ENCODE assay signal across 8 mouse cellular contexts in the genomic region with DNA sequence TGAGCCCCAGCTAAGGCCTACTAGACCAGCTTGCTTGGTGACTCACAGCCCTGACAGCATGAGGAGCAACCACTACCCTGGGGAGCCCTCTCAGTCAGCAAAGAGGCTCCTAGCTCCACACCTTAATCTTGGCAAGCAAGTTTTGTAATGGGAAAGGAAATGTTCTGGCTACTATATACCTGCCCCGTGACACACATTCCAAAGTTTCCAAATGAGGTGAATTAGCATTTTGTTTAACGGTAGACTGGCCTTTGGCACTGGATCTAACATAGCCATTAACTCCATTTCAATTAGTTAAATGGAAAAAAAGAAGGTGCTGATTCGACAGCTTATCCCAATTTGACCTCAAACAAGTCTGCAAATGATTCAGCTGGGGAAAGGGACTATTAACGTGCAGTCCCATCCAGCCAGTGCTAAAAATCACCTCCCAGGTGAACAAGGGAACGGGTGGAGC. TPM values are rescaled to one million over a fixed set of nuclear protein-coding genes. Genes with fewer than 3 reads are reported as not detected.
DNase-seq lines count a peak whose midpoint lies in the region; ATAC-seq and TF ChIP-seq lines count a peak whose summit lies in the region.

No protein-coding gene starts in this region.

- no peaks in the 10 kb centered on the region for H3K9me3 ChIP-seq in heart, embryonic 15.5 days (replicated peaks)
- H3K9me3 ChIP-seq in embryonic facial prominence, embryonic 15.5 days (replicated peaks): no peaks in the 10 kb centered on the region
- no peaks in the 10 kb centered on the region for H3K9me3 ChIP-seq in midbrain, embryonic 14.5 days (ENCODE audit: control insufficient read depth, low read length)

- ATAC-seq in heart, embryonic 15.5 days (replicated peaks; ENCODE audit: insufficient number of reproducible peaks, insufficient read depth, low FRiP score, low read depth): no peak
- ATAC-seq in embryonic facial prominence, embryonic 15.5 days (ENCODE audit: insufficient number of reproducible peaks, low FRiP score, low TSS enrichment, low read depth): no peak
- no peak for ATAC-seq in midbrain, embryonic 14.5 days (ENCODE audit: low FRiP score, low TSS enrichment)
- no peak for ATAC-seq in frontal cortex, adult (ENCODE audit: low TSS enrichment)

- H3K27me3 ChIP-seq in heart, embryonic 15.5 days: no peaks in the 10 kb centered on the region
- H3K27me3 ChIP-seq in embryonic facial prominence, embryonic 15.5 days: no peaks in the 10 kb centered on the region
- no peaks in the 10 kb centered on the region for H3K27me3 ChIP-seq in kidney, adult 2 months (replicated peaks; ENCODE audit: control insufficient read depth, insufficient read depth, low read length)
- H3K27me3 ChIP-seq in midbrain, embryonic 14.5 days (ENCODE audit: control insufficient read depth, insufficient read depth, low read length): no peaks in the 10 kb centered on the region

- H3K4me1 ChIP-seq in heart, embryonic 15.5 days (replicated peaks): peaks cover 17% of the 10 kb centered on the region
- H3K4me1 ChIP-seq in embryonic facial prominence, embryonic 15.5 days: peaks cover 14% of the 10 kb centered on the region
- peaks cover 8% of the 10 kb centered on the region; the same call in 1 of the 2 replicates for H3K4me1 ChIP-seq in kidney, adult 2 months (ENCODE audit: control insufficient read depth, insufficient read depth, low read length)
- peaks cover 9% of the 10 kb centered on the region for H3K4me1 ChIP-seq in midbrain, embryonic 14.5 days (ENCODE audit: control insufficient read depth, insufficient read depth, low read length)

- no peak for DNase-seq in heart, postnatal 14 days
- peak; percentile 94 for DNase-seq in kidney, adult 2 months
- no peak for DNase-seq in midbrain, embryonic 14.5 days
- no peak for DNase-seq in spleen, postnatal 36 days (ENCODE audit: low spot score in 2 of 2)
- no peak for DNase-seq in left cerebral cortex, adult 9 months (ENCODE audit: low spot score in 2 of 2)

- H3K9ac ChIP-seq in heart, embryonic 15.5 days: no peak overlapping the region
- peak overlapping the region; percentile 7; the same call in 1 of the 2 replicates for H3K9ac ChIP-seq in embryonic facial prominence, embryonic 15.5 days
- no peak overlapping the region for H3K9ac ChIP-seq in midbrain, embryonic 14.5 days (replicated peaks; ENCODE audit: low read length)

- 0 out of 2 replicates have a peak overlapping the region, but pooled peaks have one; percentile 17 for H3K4me3 ChIP-seq in heart, embryonic 15.5 days
- peak overlapping the region; percentile 96 for H3K4me3 ChIP-seq in embryonic facial prominence, embryonic 15.5 days (replicated peaks)
- peak overlapping the region; percentile 34 for H3K4me3 ChIP-seq in kidney, adult 2 months (ENCODE audit: insufficient read depth, low read depth, low read length)
- H3K4me3 ChIP-seq in midbrain, embryonic 14.5 days (replicated peaks; ENCODE audit: low read depth, low read length): peak overlapping the region; percentile 88

- TF ChIP-seq CTCF in kidney, adult 2 months (conservative IDR thresholded peaks at IDR 0.05; ENCODE audit: insufficient read depth, insufficient read length, low read depth, low read length): no peak

- no peak for TF ChIP-seq POLR2A in kidney, adult 2 months (IDR thresholded peaks at IDR 0.05; ENCODE audit: low read depth, low read length)

- no peak overlapping the region for H3K27ac ChIP-seq in heart, embryonic 15.5 days
- H3K27ac ChIP-seq in embryonic facial prominence, embryonic 15.5 days (replicated peaks): no peak overlapping the region
- peak overlapping the region; percentile 84 for H3K27ac ChIP-seq in kidney, adult 2 months (ENCODE audit: insufficient read depth, low read depth, low read length)
- no peak overlapping the region for H3K27ac ChIP-seq in midbrain, embryonic 14.5 days (replicated peaks; ENCODE audit: low read depth, low read length)

- WGBS in heart, embryonic 15.5 days: 75% methylated on average over 5 of the region's 5 CpGs
- WGBS in embryonic facial prominence, embryonic 15.5 days: 57% methylated on average over 5 of the region's 5 CpGs
- 19% methylated on average over 5 of the region's 5 CpGs for WGBS in kidney, adult 2 months
- WGBS in midbrain, embryonic 14.5 days: 78% methylated on average over 5 of the region's 5 CpGs

- H3K36me3 ChIP-seq in heart, embryonic 15.5 days: peaks cover 33% of the 10 kb centered on the region
- peaks cover 30% of the 10 kb centered on the region for H3K36me3 ChIP-seq in embryonic facial prominence, embryonic 15.5 days
- H3K36me3 ChIP-seq in kidney, adult 2 months (ENCODE audit: control insufficient read depth, insufficient read depth, low read length): no peaks in the 10 kb centered on the region; the same call in 1 of the 2 replicates
- H3K36me3 ChIP-seq in midbrain, embryonic 14.5 days (ENCODE audit: control insufficient read depth, insufficient read depth, low read length): peaks cover 36% of the 10 kb centered on the region

- intact Hi-C loops in heart, postnatal 14 days (cut with DNase I): no loop called here

- peak overlapping the region; percentile 78 for H3K4me2 ChIP-seq in heart, embryonic 15.5 days
- peak overlapping the region; percentile 70 for H3K4me2 ChIP-seq in embryonic facial prominence, embryonic 15.5 days (replicated peaks)
- H3K4me2 ChIP-seq in midbrain, embryonic 14.5 days (ENCODE audit: low read length): peak overlapping the region; percentile 58

RNA-seq across cellular contexts. Expression of a gene that starts 1.2 kb away (rescaled TPM):
- 65.0 and 74.7 TPM in 2 replicates for polyA plus RNA-seq in heart, embryonic 15.5 days (2015; fragmentation: Nextera tagmentation; extraction: Ambion mirVana)
- total RNA-seq in heart, postnatal 14 days (2021): 10 to 100 TPM; 88.9 to 98.9 TPM
- polyA plus RNA-seq in embryonic facial prominence, embryonic 15.5 days (2015; fragmentation: Nextera tagmentation; extraction: Ambion mirVana): 98.5 and 99.0 TPM in 2 replicates
- polyA plus RNA-seq in kidney, adult 2 months (2012; rRNA removed): 131 and 137 TPM in 2 replicates
- 164 and 168 TPM in 2 replicates for polyA plus RNA-seq in midbrain, embryonic 14.5 days (2014; fragmentation: Nextera tagmentation; extraction: Ambion mirVana)

Comparison
In these comparisons a context has a peak if more than half of its experiments do, and no peak if none do; other contexts are left out.
1. H3K4me3 ChIP-seq: peak in every context shown above with its lines; median percentile 96 in embryonic facial prominence, embryonic 15.5 days; 88 in midbrain, embryonic 14.5 days; 34 in kidney, adult 2 months; 17 in heart, embryonic 15.5 days.